Mouse (Mus musculus): Measurements from ENCODE around the gene Gm29797. TPM values are rescaled to one million over a fixed set of nuclear protein-coding genes. Genes with fewer than 3 reads are reported as not detected.

Gm29797 gene
- polyA plus RNA-seq, 1 experiment from 2014 or later: not detected

- H3K27me3 ChIP-seq (ENCODE audit: control insufficient read depth, insufficient read depth, low read length): no peaks in the 10 kb centered on the region
Measured at GRCm38 (mm10) chr2:181648926-181649325, 7.9 kb upstream of the Gm29797 start.

GRCm38 (mm10) chr2:181653065-181653464 is 3.8 kb upstream of the Gm29797 start:
- ATAC-seq (ENCODE audit: low FRiP score, low TSS enrichment): no peak
- Histone ChIP-seq H3K4me3 (ENCODE audit: low read length) (no peak overlapping the region), H3K27me3 (ENCODE audit: control insufficient read depth, insufficient read depth, low read length) (no peaks in the 10 kb centered on the region), H3K36me3 (ENCODE audit: control insufficient read depth, insufficient read depth, low read length) (peaks cover 73% of the 10 kb centered on the region), H3K9me3 (ENCODE audit: control insufficient read depth, low read length) (no peaks in the 10 kb centered on the region), H3K4me1 (ENCODE audit: control insufficient read depth, insufficient read depth, low read length) (no peaks in the 10 kb centered on the region), H3K9ac (ENCODE audit: low read depth, low read length) (no peak overlapping the region), H3K4me2 (replicated peaks; ENCODE audit: low read depth, low read length) (no peak overlapping the region), H3K27ac (ENCODE audit: low read depth, low read length) (no peak overlapping the region)

More at GRCm38 (mm10) chr2:181648926-181649325, 7.9 kb upstream of the Gm29797 start:
- Histone ChIP-seq H3K9ac (ENCODE audit: low read depth, low read length) (no peak overlapping the region), H3K4me3 (ENCODE audit: low read length) (no peak overlapping the region), H3K4me1 (ENCODE audit: control insufficient read depth, insufficient read depth, low read length) (no peaks in the 10 kb centered on the region), H3K36me3 (ENCODE audit: control insufficient read depth, insufficient read depth, low read length) (peaks cover 85% of the 10 kb centered on the region), H3K4me2 (replicated peaks; ENCODE audit: low read depth, low read length) (no peak overlapping the region), H3K9me3 (ENCODE audit: control insufficient read depth, low read length) (no peaks in the 10 kb centered on the region), H3K27ac (ENCODE audit: low read depth, low read length) (no peak overlapping the region)
- ATAC-seq (ENCODE audit: low FRiP score, low TSS enrichment): no peak
- WGBS: 93% methylated on average over 10 of the region's 10 CpGs

- WGBS: 100% methylated on average over 1 of the region's 1 CpGs
- Histone ChIP-seq H3K27me3 (ENCODE audit: control insufficient read depth, insufficient read depth, low read length) (no peaks in the 10 kb centered on the region), H3K4me3 (ENCODE audit: low read length) (no peak overlapping the region), H3K4me2 (replicated peaks; ENCODE audit: low read depth, low read length) (no peak overlapping the region), H3K4me1 (ENCODE audit: control insufficient read depth, insufficient read depth, low read length) (no peaks in the 10 kb centered on the region), H3K9me3 (ENCODE audit: control insufficient read depth, low read length) (no peaks in the 10 kb centered on the region), H3K9ac (ENCODE audit: low read depth, low read length) (no peak overlapping the region), H3K27ac (ENCODE audit: low read depth, low read length) (no peak overlapping the region), H3K36me3 (ENCODE audit: control insufficient read depth, insufficient read depth, low read length) (peaks cover 68% of the 10 kb centered on the region)
- ATAC-seq (ENCODE audit: low FRiP score, low TSS enrichment): no peak
Measured at GRCm38 (mm10) chr2:181653523-181653922, 3.3 kb upstream of the Gm29797 start.

DNA sequence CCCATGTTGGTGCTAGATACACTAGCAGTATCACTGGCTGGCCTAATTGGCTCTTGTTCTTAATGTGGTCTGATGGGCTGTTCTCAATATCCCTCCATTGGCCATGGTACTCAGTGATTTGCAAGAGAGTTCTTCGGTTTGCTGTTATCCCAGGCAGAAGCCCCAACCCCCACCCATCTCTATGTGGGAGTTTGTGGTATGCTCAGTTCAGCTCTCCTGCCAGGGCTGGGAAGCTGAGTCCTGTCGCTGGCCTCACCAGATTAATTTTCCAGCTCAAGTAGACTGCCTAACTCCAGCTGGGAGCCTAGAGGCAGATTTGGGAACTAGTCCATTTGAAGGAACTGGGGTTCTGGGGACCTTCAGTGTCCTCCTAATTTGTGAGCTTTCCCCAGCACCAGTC is 607 bp downstream of the Gm29797 start:
- ATAC-seq (ENCODE audit: low FRiP score, low TSS enrichment): no peak
- Histone ChIP-seq H3K27me3 (ENCODE audit: control insufficient read depth, insufficient read depth, low read length) (no peaks in the 10 kb centered on the region), H3K4me3 (ENCODE audit: low read length) (no peak overlapping the region), H3K4me2 (replicated peaks; ENCODE audit: low read depth, low read length) (no peak overlapping the region), H3K4me1 (ENCODE audit: control insufficient read depth, insufficient read depth, low read length) (0 out of 2 replicates have a peak, but pooled peaks cover 3% of the 10 kb centered on the region), H3K27ac (ENCODE audit: low read depth, low read length) (no peak overlapping the region), H3K9me3 (ENCODE audit: control insufficient read depth, low read length) (no peaks in the 10 kb centered on the region), H3K36me3 (ENCODE audit: control insufficient read depth, insufficient read depth, low read length) (peaks cover 35% of the 10 kb centered on the region), H3K9ac (ENCODE audit: low read depth, low read length) (no peak overlapping the region)
- 51% methylated on average over 2 of the region's 2 CpGs for WGBS

- no peak overlapping the region for H3K4me3 ChIP-seq (ENCODE audit: low read length)
- H3K36me3 ChIP-seq (ENCODE audit: control insufficient read depth, insufficient read depth, low read length): peaks cover 24% of the 10 kb centered on the region
- H3K27ac ChIP-seq (ENCODE audit: low read depth, low read length): no peak overlapping the region
- H3K27me3 ChIP-seq (ENCODE audit: control insufficient read depth, insufficient read depth, low read length): no peaks in the 10 kb centered on the region
- H3K9me3 ChIP-seq (ENCODE audit: control insufficient read depth, low read length): no peaks in the 10 kb centered on the region
- no peak overlapping the region for H3K9ac ChIP-seq (ENCODE audit: low read depth, low read length)
- no peak for ATAC-seq (ENCODE audit: low FRiP score, low TSS enrichment)
- H3K4me2 ChIP-seq (replicated peaks; ENCODE audit: low read depth, low read length): no peak overlapping the region
- H3K4me1 ChIP-seq (ENCODE audit: control insufficient read depth, insufficient read depth, low read length): 0 out of 2 replicates have a peak, but pooled peaks cover 3% of the 10 kb centered on the region
- WGBS: 85% methylated on average over 7 of the region's 7 CpGs
Measured at GRCm38 (mm10) chr2:181658528-181658927, 1.7 kb downstream of the Gm29797 start.

DNA sequence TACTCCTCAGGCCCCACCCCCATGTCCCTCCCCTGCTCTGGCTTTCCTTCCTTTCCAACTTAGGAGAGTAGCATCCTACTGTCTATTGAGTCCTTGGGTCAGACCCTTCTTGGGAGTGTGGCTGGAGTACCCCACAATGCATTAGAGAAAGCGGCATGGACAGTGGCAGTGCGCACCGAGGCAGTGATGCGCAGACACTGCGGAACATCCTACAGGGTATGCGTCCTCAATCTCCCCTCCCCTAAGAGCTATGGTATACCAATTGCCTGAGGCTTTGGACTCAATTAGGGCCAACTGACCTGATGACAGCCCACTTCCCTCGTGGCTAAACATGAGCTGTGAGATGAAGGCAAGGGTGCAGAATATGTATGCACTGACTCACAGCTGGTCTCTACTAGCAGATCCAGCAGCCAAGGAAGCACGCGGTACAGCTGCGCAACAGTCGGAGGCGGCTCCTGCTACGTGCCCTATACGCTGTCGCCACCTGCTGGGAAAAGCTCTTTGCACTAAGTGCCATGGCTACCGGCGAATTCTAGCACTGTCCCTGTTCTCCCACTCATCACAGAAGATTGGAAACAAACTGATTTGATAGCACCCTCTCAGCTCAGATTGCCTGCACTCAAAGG is 2.2 kb downstream of the Gm29797 start:
- Histone ChIP-seq H3K27me3 (ENCODE audit: control insufficient read depth, insufficient read depth, low read length) (no peaks in the 10 kb centered on the region), H3K27ac (ENCODE audit: low read depth, low read length) (no peak overlapping the region), H3K4me3 (ENCODE audit: low read length) (no peak overlapping the region), H3K36me3 (ENCODE audit: control insufficient read depth, insufficient read depth, low read length) (peaks cover 19% of the 10 kb centered on the region), H3K4me1 (ENCODE audit: control insufficient read depth, insufficient read depth, low read length) (0 out of 2 replicates have a peak, but pooled peaks cover 3% of the 10 kb centered on the region), H3K9me3 (ENCODE audit: control insufficient read depth, low read length) (no peaks in the 10 kb centered on the region), H3K4me2 (replicated peaks; ENCODE audit: low read depth, low read length) (no peak overlapping the region), H3K9ac (ENCODE audit: low read depth, low read length) (no peak overlapping the region)
- ATAC-seq (ENCODE audit: low FRiP score, low TSS enrichment): peak; percentile 48; the same call in 1 of the 2 replicates
- whole genome bisulfite sequencing: 49% methylated on average over 17 of the region's 17 CpGs

GRCm38 (mm10) chr2:181659609-181660055 is 2.8 kb downstream of the Gm29797 start:
- WGBS: 8% methylated on average over 9 of the region's 9 CpGs
- peak; percentile 84 for ATAC-seq (ENCODE audit: low FRiP score, low TSS enrichment)
- Histone ChIP-seq H3K36me3 (ENCODE audit: control insufficient read depth, insufficient read depth, low read length) (peaks cover 16% of the 10 kb centered on the region), H3K4me2 (replicated peaks; ENCODE audit: low read depth, low read length) (no peak overlapping the region), H3K27ac (ENCODE audit: low read depth, low read length) (no peak overlapping the region), H3K27me3 (ENCODE audit: control insufficient read depth, insufficient read depth, low read length) (no peaks in the 10 kb centered on the region), H3K9me3 (ENCODE audit: control insufficient read depth, low read length) (no peaks in the 10 kb centered on the region), H3K4me3 (ENCODE audit: low read length) (no peak overlapping the region), H3K9ac (ENCODE audit: low read depth, low read length) (no peak overlapping the region), H3K4me1 (ENCODE audit: control insufficient read depth, insufficient read depth, low read length) (0 out of 2 replicates have a peak, but pooled peaks cover 3% of the 10 kb centered on the region)

DNA sequence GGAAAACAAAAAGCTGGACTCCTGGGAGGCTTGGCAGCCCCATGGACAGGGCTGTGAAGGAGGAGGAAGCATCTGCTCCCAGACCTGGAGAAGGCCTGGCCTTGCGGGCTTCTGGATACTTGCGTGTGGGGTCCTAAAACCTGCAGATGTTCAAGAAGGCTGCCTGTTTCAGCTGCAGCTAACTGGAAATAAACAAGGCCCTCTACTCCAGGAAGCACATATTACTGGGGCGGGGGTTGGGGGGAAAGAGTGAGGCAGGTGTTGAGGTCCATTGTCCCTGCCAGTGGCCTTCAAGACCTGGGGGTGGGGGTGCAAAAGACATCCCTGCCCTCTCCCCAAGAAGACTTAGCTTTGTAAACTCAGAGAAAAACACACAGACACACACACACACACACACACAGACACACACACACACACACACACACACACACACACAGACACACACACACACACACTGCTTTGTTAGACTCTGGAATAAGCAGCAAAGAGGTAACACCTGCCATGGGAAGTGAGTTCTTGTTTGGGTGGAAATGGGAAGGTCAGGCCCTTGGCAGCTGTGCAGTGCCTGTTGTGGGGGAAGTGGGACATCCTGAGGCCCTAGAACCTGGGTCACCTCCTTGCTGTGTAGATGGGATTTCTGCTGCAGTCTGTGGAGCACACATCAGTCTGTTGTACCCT is 5.9 kb downstream of the Gm29797 start:
- H3K9ac ChIP-seq (ENCODE audit: low read depth, low read length): no peak overlapping the region
- 76% methylated on average over 3 of the region's 3 CpGs for WGBS
- no peaks in the 10 kb centered on the region for H3K27me3 ChIP-seq (ENCODE audit: control insufficient read depth, insufficient read depth, low read length)
- peak overlapping the region; percentile 3; the same call in 1 of the 2 replicates for H3K27ac ChIP-seq (ENCODE audit: low read depth, low read length)
- H3K4me2 ChIP-seq (replicated peaks; ENCODE audit: low read depth, low read length): no peak overlapping the region
- no peaks in the 10 kb centered on the region; the same call in 1 of the 2 replicates for H3K36me3 ChIP-seq (ENCODE audit: control insufficient read depth, insufficient read depth, low read length)
- H3K4me1 ChIP-seq (ENCODE audit: control insufficient read depth, insufficient read depth, low read length): 0 out of 2 replicates have a peak, but pooled peaks cover 3% of the 10 kb centered on the region
- H3K9me3 ChIP-seq (ENCODE audit: control insufficient read depth, low read length): no peaks in the 10 kb centered on the region
- no peak for ATAC-seq (ENCODE audit: low FRiP score, low TSS enrichment)
- H3K4me3 ChIP-seq (ENCODE audit: low read length): no peak overlapping the region

GRCm38 (mm10) chr2:181663298-181663630 is 6.4 kb downstream of the Gm29797 start:
- Histone ChIP-seq H3K4me3 (ENCODE audit: low read length) (no peak overlapping the region), H3K27me3 (ENCODE audit: control insufficient read depth, insufficient read depth, low read length) (no peaks in the 10 kb centered on the region), H3K27ac (ENCODE audit: low read depth, low read length) (no peak overlapping the region; the same call in 1 of the 2 replicates), H3K4me2 (replicated peaks; ENCODE audit: low read depth, low read length) (no peak overlapping the region), H3K4me1 (ENCODE audit: control insufficient read depth, insufficient read depth, low read length) (0 out of 2 replicates have a peak, but pooled peaks cover 3% of the 10 kb centered on the region), H3K9me3 (ENCODE audit: control insufficient read depth, low read length) (no peaks in the 10 kb centered on the region), H3K9ac (ENCODE audit: low read depth, low read length) (no peak overlapping the region), H3K36me3 (ENCODE audit: control insufficient read depth, insufficient read depth, low read length) (no peaks in the 10 kb centered on the region; the same call in 1 of the 2 replicates)
- 13% methylated on average over 4 of the region's 4 CpGs for WGBS
- no peak for ATAC-seq (ENCODE audit: low FRiP score, low TSS enrichment)

Data from kidney, embryonic 14.5 days (tissue).